Mouse (Mus musculus): ENCODE measurements around the gene Ndufa9. TPM values are rescaled to one million over a fixed set of nuclear protein-coding genes. Genes with fewer than 3 reads are reported as not detected.
A peak's percentile ranks its signal among the peaks of the same experiment; 100 is the strongest.

Ndufa9 gene
- 184 and 192 TPM in 2 replicates for polyA plus RNA-seq (2016; fragmentation: Nextera tagmentation; extraction: Ambion mirVana)

DNA sequence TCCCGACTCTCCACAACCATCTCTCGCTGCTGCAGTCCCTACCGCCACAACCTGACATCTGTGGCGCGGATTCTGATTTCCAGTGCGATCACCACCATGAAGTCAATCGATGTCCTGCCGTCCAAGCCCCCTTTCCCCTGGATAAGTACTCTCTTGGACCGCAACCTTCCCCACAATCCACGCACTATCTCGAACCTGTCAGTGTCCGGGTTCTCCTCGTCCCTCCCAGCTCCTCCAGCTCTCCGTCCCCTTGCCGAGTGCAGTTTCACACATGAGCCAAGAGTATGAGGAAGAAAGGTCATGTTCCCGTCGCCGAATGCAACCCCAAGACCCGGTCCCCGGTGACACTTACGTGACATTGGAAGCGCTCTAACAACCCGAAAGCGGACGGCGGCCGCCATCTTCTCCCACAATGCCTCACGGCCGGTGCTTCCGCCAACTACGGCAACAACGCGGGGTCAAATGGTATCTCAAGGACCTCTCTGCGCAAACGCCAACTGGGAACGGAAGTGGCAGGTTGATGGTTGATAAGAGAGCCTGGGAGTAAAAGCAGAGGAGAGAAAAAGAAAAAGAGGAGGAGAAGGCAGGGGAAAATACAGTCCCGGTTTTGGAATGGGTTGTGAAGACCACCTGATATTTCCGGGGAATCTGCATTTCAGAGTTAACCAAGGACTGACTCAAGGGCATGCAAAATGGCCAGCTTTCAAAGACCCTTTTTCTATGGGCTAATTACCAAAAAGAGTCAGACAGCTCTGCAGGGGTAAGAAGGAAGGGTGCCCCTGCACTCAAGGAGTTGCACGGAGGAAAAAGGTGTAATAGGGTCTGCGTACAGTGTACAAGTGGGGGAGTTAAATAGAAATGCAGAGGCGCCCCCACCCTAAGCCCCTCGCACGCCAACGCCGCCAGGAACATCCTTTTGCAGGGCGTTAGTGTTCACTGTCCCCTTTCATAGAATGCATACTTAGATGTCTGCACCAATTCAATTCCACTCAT, at the start of gene Ndufa9:
TSS of gene Ndufa9 (minus strand) at position 425 of the 993 bp plus-strand sequence.
- WGBS: 5% methylated on average over 46 of the region's 46 CpGs

GRCm38 (mm10) chr6:126877118-126877517, 28.2 kb upstream of the Ndufa9 start:
- WGBS: 86% methylated on average over 8 of the region's 8 CpGs
- H3K4me1 ChIP-seq (replicated peaks): no peaks in the 10 kb centered on the region
- ATAC-seq (ENCODE audit: insufficient number of reproducible peaks, insufficient read depth, low FRiP score, low TSS enrichment, low read depth): no peak

More for the DNA sequence above, at the start of gene Ndufa9:
- H3K4me1 ChIP-seq (replicated peaks): peaks cover 14% of the 10 kb centered on the region
- H3K9ac ChIP-seq (replicated peaks): peak within 1 kb of the TSS; percentile 88
- peak within 1 kb of the TSS; percentile 53; the same call in 1 of the 2 replicates for H3K27ac ChIP-seq
- H3K27me3 ChIP-seq: peaks cover 5% of the 10 kb centered on the region; the same call in 1 of the 2 replicates
- peak within 1 kb of the TSS; percentile 86 for H3K4me3 ChIP-seq (replicated peaks)
- peak; percentile 68; the same call in 1 of the 2 replicates for ATAC-seq (ENCODE audit: insufficient number of reproducible peaks, insufficient read depth, low FRiP score, low TSS enrichment, low read depth)
- no peaks in the 10 kb centered on the region for H3K9me3 ChIP-seq
- peaks cover 6% of the 10 kb centered on the region; the same call in 1 of the 2 replicates for H3K36me3 ChIP-seq
- peak within 1 kb of the TSS; percentile 84 for H3K4me2 ChIP-seq

GRCm38 (mm10) chr6:126852881-126853280, 3.9 kb upstream of the Ndufa9 start, which contains the start of gene Akap3:
Akap3 (plus strand) TSS chr6:126853098.
- H3K27ac ChIP-seq: no peak within 1 kb of the TSS

More at GRCm38 (mm10) chr6:126877118-126877517, 28.2 kb upstream of the Ndufa9 start:
- H3K27me3 ChIP-seq: peaks cover 7% of the 10 kb centered on the region
- no peak overlapping the region for H3K4me3 ChIP-seq (replicated peaks)
- H3K36me3 ChIP-seq: no peaks in the 10 kb centered on the region
- H3K27ac ChIP-seq: no peak overlapping the region
- H3K9me3 ChIP-seq: no peaks in the 10 kb centered on the region
- no peak overlapping the region for H3K4me2 ChIP-seq
- no peak overlapping the region for H3K9ac ChIP-seq (replicated peaks)

DNA sequence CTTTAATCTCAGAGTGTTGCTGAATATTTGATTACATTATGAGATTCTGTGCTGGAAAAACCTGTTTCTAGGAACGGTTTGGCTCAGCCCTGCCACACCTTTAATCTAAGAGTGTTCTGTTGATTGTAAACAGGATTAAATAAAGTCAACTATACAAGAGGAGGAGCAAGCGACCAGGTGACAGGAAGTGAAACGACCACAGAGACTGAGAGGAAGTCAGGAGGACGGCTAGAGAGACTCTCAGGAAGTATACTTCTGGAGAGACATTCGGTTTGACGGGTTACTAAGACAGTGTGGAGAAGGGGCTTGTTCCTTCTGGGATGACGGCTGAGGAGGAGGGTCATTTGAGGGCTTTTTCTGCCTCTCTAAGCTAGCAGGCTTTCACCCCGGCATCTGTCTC, 12.3 kb downstream of the Ndufa9 start:
- Histone ChIP-seq H3K4me2 (no peak overlapping the region), H3K27me3 (no peaks in the 10 kb centered on the region), H3K9me3 (no peaks in the 10 kb centered on the region), H3K4me1 (replicated peaks) (no peaks in the 10 kb centered on the region), H3K9ac (replicated peaks) (no peak overlapping the region), H3K36me3 (peaks cover 96% of the 10 kb centered on the region), H3K4me3 (replicated peaks) (no peak overlapping the region), H3K27ac (no peak overlapping the region)
- 86% methylated on average over 8 of the region's 8 CpGs for WGBS
- no peak for ATAC-seq (ENCODE audit: insufficient number of reproducible peaks, insufficient read depth, low FRiP score, low TSS enrichment, low read depth)

More at GRCm38 (mm10) chr6:126852881-126853280, 3.9 kb upstream of the Ndufa9 start, which contains the start of gene Akap3:
- ATAC-seq (ENCODE audit: insufficient number of reproducible peaks, insufficient read depth, low FRiP score, low TSS enrichment, low read depth): no peak
- H3K27me3 ChIP-seq: peaks cover 5% of the 10 kb centered on the region; the same call in 1 of the 2 replicates
- no peak within 1 kb of the TSS for H3K9ac ChIP-seq (replicated peaks)
- no peaks in the 10 kb centered on the region for H3K9me3 ChIP-seq
- H3K4me2 ChIP-seq: no peak within 1 kb of the TSS
- H3K4me3 ChIP-seq (replicated peaks): no peak within 1 kb of the TSS
- no peaks in the 10 kb centered on the region for H3K36me3 ChIP-seq
- peaks cover 9% of the 10 kb centered on the region for H3K4me1 ChIP-seq (replicated peaks)

GRCm38 (mm10) chr6:126823087-126823486, 25.8 kb downstream of the Ndufa9 start:
- Histone ChIP-seq H3K4me3 (replicated peaks) (no peak overlapping the region), H3K36me3 (peaks cover 93% of the 10 kb centered on the region), H3K4me1 (replicated peaks) (no peaks in the 10 kb centered on the region), H3K9ac (replicated peaks) (no peak overlapping the region), H3K27ac (no peak overlapping the region), H3K9me3 (no peaks in the 10 kb centered on the region), H3K4me2 (no peak overlapping the region), H3K27me3 (no peaks in the 10 kb centered on the region)
- 91% methylated on average over 3 of the region's 3 CpGs for WGBS
- ATAC-seq (ENCODE audit: insufficient number of reproducible peaks, insufficient read depth, low FRiP score, low TSS enrichment, low read depth): no peak

- ATAC-seq (ENCODE audit: insufficient number of reproducible peaks, insufficient read depth, low FRiP score, low TSS enrichment, low read depth): no peak
- 84% methylated on average over 8 of the region's 8 CpGs for whole genome bisulfite sequencing
- no peak overlapping the region for H3K4me2 ChIP-seq
Observed at GRCm38 (mm10) chr6:126816338-126816737, 32.6 kb downstream of the Ndufa9 start.

DNA sequence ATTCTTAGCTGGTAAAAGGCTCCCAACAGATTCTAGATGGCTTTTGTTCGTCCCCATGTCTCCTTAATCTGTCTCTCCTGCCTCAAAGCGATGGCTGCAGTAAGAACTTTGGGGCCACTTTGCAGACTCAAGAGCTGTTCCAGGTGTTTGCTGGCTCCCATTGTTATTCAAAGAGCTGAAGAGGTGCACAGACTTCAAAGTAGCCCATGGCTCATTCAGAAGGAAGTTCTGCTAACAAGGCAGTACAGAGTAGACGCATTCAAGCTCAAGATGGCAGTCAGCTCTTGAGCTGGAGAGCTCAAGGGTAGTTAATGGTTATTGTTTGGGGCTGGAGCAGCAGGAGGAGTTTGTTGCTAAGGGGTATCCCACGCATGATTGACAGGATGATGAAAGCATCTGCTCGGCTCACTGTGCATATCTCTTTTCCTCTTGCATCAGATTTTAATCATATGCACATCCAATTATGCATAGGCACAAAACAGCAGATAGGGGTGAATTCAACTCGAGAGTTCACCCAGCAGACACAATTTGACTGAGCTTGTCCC, 33.7 kb downstream of the Ndufa9 start:
- H3K9ac ChIP-seq (replicated peaks): no peak overlapping the region
- H3K4me2 ChIP-seq: no peak overlapping the region
- H3K4me3 ChIP-seq (replicated peaks): no peak overlapping the region
- no peaks in the 10 kb centered on the region for H3K9me3 ChIP-seq
- H3K4me1 ChIP-seq (replicated peaks): no peaks in the 10 kb centered on the region
- H3K36me3 ChIP-seq: peaks cover 18% of the 10 kb centered on the region
- no peak overlapping the region for H3K27ac ChIP-seq
- ATAC-seq (ENCODE audit: insufficient number of reproducible peaks, insufficient read depth, low FRiP score, low TSS enrichment, low read depth): no peak
- H3K27me3 ChIP-seq: no peaks in the 10 kb centered on the region
- 73% methylated on average over 6 of the region's 6 CpGs for WGBS

More at GRCm38 (mm10) chr6:126816338-126816737, 32.6 kb downstream of the Ndufa9 start:
- H3K4me3 ChIP-seq (replicated peaks): no peak overlapping the region
- peaks cover 28% of the 10 kb centered on the region for H3K36me3 ChIP-seq
- H3K27me3 ChIP-seq: no peaks in the 10 kb centered on the region
- H3K9me3 ChIP-seq: no peaks in the 10 kb centered on the region
- no peak overlapping the region for H3K9ac ChIP-seq (replicated peaks)
- H3K4me1 ChIP-seq (replicated peaks): no peaks in the 10 kb centered on the region
- no peak overlapping the region for H3K27ac ChIP-seq

- Histone ChIP-seq H3K4me3 (replicated peaks) (no peak overlapping the region), H3K9ac (replicated peaks) (no peak overlapping the region), H3K4me2 (no peak overlapping the region), H3K9me3 (no peaks in the 10 kb centered on the region), H3K27ac (no peak overlapping the region), H3K36me3 (no peaks in the 10 kb centered on the region), H3K4me1 (replicated peaks) (no peaks in the 10 kb centered on the region), H3K27me3 (no peaks in the 10 kb centered on the region)
- no peak for ATAC-seq (ENCODE audit: insufficient number of reproducible peaks, insufficient read depth, low FRiP score, low TSS enrichment, low read depth)
- WGBS: 83% methylated on average over 4 of the region's 4 CpGs
Observed at GRCm38 (mm10) chr6:126811481-126811880, 37.5 kb downstream of the Ndufa9 start.

DNA sequence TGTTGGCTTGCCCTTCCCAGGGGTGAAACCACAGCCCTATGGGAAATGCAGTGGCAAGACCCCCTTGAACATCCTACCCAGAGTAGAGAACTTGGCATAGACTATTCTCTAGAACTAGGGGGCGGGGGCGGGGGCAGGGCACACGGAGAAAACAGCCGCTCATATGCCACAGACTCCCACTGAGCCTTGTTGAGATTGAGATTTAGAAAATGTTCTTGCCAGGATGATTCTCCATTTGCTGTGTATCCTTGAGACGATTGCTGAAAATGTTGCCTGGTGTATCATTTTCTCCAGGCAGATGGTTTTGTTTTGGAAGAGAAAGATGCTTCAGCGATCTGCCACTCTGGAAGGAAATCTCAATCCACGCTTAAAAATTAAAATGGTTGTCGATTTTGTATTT, 40.4 kb downstream of the Ndufa9 start:
- 90% methylated on average over 8 of the region's 8 CpGs for WGBS
- no peak overlapping the region for H3K4me2 ChIP-seq
- H3K27ac ChIP-seq: no peak overlapping the region
- ATAC-seq (ENCODE audit: insufficient number of reproducible peaks, insufficient read depth, low FRiP score, low TSS enrichment, low read depth): no peak
- H3K36me3 ChIP-seq: no peaks in the 10 kb centered on the region
- no peaks in the 10 kb centered on the region for H3K27me3 ChIP-seq
- H3K9me3 ChIP-seq: no peaks in the 10 kb centered on the region
- H3K4me3 ChIP-seq (replicated peaks): no peak overlapping the region
- H3K4me1 ChIP-seq (replicated peaks): no peaks in the 10 kb centered on the region
- no peak overlapping the region for H3K9ac ChIP-seq (replicated peaks)

- ATAC-seq (ENCODE audit: insufficient number of reproducible peaks, insufficient read depth, low FRiP score, low TSS enrichment, low read depth): no peak
- no peak overlapping the region for H3K4me2 ChIP-seq
- H3K36me3 ChIP-seq: no peaks in the 10 kb centered on the region
- H3K9ac ChIP-seq (replicated peaks): no peak overlapping the region
- no peaks in the 10 kb centered on the region for H3K4me1 ChIP-seq (replicated peaks)
- H3K27me3 ChIP-seq: no peaks in the 10 kb centered on the region
- no peak overlapping the region for H3K27ac ChIP-seq
- 76% methylated on average over 4 of the region's 4 CpGs for WGBS
- no peak overlapping the region for H3K4me3 ChIP-seq (replicated peaks)
- no peaks in the 10 kb centered on the region for H3K9me3 ChIP-seq
Observed at GRCm38 (mm10) chr6:126808134-126808533, 40.8 kb downstream of the Ndufa9 start.

DNA sequence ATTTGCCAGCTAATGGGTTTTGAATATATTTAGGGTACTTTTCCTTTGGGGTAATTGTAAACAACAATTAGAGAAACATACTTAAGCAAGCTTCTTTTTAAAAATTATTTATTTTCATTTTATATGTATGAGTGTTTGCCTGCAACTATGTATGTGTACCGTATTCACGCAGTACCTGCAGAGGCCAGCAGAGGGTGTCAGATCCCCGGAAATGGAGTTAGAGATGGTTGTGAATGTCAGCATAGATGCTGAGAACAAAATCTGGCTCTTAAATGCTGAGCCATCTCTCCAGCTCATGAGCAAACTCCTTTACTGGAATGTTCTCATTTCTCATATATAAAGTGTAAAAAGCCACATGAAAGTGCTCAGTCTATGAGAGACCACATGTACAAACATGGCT, 42.2 kb downstream of the Ndufa9 start:
- no peak overlapping the region for H3K4me3 ChIP-seq (replicated peaks)
- no peaks in the 10 kb centered on the region for H3K9me3 ChIP-seq
- H3K4me1 ChIP-seq (replicated peaks): no peaks in the 10 kb centered on the region
- ATAC-seq (ENCODE audit: insufficient number of reproducible peaks, insufficient read depth, low FRiP score, low TSS enrichment, low read depth): no peak
- H3K4me2 ChIP-seq: no peak overlapping the region
- H3K27ac ChIP-seq: no peak overlapping the region
- no peaks in the 10 kb centered on the region for H3K36me3 ChIP-seq
- no peak overlapping the region for H3K9ac ChIP-seq (replicated peaks)
- no peaks in the 10 kb centered on the region for H3K27me3 ChIP-seq
- WGBS: 83% methylated on average over 3 of the region's 3 CpGs
